Mouse (Mus musculus) limb, embryonic 10.5 days (tissue): ENCODE data around the gene Gm20661. TPM values are rescaled to one million over a fixed set of nuclear protein-coding genes. Genes with fewer than 3 reads are reported as not detected.

Experiments
- DNase-seq: peaks from one replicate; pipeline ENCODE4 v3.0.0-alpha.2; 2017; ENCODE audit warnings: low spot score
- H3K27ac ChIP-seq: fragments of 300-500 bp; sonication (generic); 2 replicates; pipeline ENCODE4 v1.5.1; 2016; ENCODE audit warnings: mild to moderate bottlenecking
- H3K27me3 ChIP-seq: fragments of 300-500 bp; sonication (generic); 2 replicates; pipeline ENCODE4 v1.6.1; 2016; ENCODE audit warnings: low read depth, mild to moderate bottlenecking; ENCODE audit not compliant: poor library complexity, severe bottlenecking
- H3K36me3 ChIP-seq: fragments of 300-500 bp; sonication (generic); 2 replicates; pipeline ENCODE4 v1.6.1; 2016; ENCODE audit warnings: mild to moderate bottlenecking, moderate library complexity
- H3K4me1 ChIP-seq: fragments of 300-500 bp; sonication (generic); 2 replicates; pipeline ENCODE4 v1.6.1; 2016
- H3K4me3 ChIP-seq: fragments of 300-500 bp; sonication (generic); 2 replicates; pipeline ENCODE4 v1.5.1; 2016; ENCODE audit warnings: mild to moderate bottlenecking, moderate library complexity
- H3K9me3 ChIP-seq: fragments of 300-500 bp; sonication (generic); replicated peaks from 2 replicates; pipeline ENCODE4 v1.6.1; 2016; ENCODE audit warnings: mild to moderate bottlenecking
- WGBS: fragments of 180-500 bp; shearing (Covaris S2); methylation state at CpG from one replicate; pipeline ENCODE4 v1.1.7; 2016; 5-methylcytosine and 5-hydroxymethylcytosine counted together
- polyA plus RNA-seq: library from polyadenylated mRNA; unstranded; fragments of >200 nt; fragmentation: Nextera tagmentation; extraction: Ambion mirVana; gene quantifications from 2 replicates; pipeline ENCODE4 v1.2.1, GENCODE M21; 2016

The Gm20661 gene
- polyA plus RNA-seq, 1 experiment from 2014 or later, result 6.2 TPM

- DNase-seq, result no peak
- Histone ChIP-seq H3K4me3 (no peak overlapping the region), H3K27ac (no peak overlapping the region), H3K4me1 (no peaks in the 10 kb centered on the region), H3K27me3 (no peaks in the 10 kb centered on the region), H3K36me3 (peaks cover 77% of the 10 kb centered on the region), H3K9me3 (peaks cover 4% of the 10 kb centered on the region; the same call in 1 of the 2 replicates)
- WGBS, result 95% methylated on average over 3 of the region's 3 CpGs
These were observed 43.7 kb downstream of the Gm20661 start for GRCm38 (mm10) chr9:108026584-108026983.

GRCm38 (mm10) chr9:108027867-108028266 is 45.0 kb downstream of the Gm20661 start:
- WGBS, result 97% methylated on average over 3 of the region's 3 CpGs
- H3K4me3 ChIP-seq, result no peak overlapping the region
- peaks cover 4% of the 10 kb centered on the region; the same call in 1 of the 2 replicates for H3K9me3 ChIP-seq
- H3K27ac ChIP-seq, result no peak overlapping the region
- DNase-seq, result no peak
- H3K36me3 ChIP-seq, result peaks cover 90% of the 10 kb centered on the region
- H3K4me1 ChIP-seq, result no peaks in the 10 kb centered on the region
- H3K27me3 ChIP-seq, result no peaks in the 10 kb centered on the region

- Histone ChIP-seq H3K27me3 (no peaks in the 10 kb centered on the region), H3K27ac (no peak overlapping the region), H3K36me3 (peaks cover 90% of the 10 kb centered on the region), H3K9me3 (peaks cover 4% of the 10 kb centered on the region; the same call in 1 of the 2 replicates), H3K4me1 (no peaks in the 10 kb centered on the region), H3K4me3 (no peak overlapping the region)
- 90% methylated on average over 5 of the region's 5 CpGs for WGBS
- no peak for DNase-seq
These were observed 49.3 kb downstream of the Gm20661 start for GRCm38 (mm10) chr9:108032126-108032525.

GRCm38 (mm10) chr9:108035331-108036156 is 52.7 kb downstream of the Gm20661 start:
- Histone ChIP-seq H3K4me1 (no peaks in the 10 kb centered on the region), H3K36me3 (peaks cover 89% of the 10 kb centered on the region), H3K27ac (no peak overlapping the region), H3K4me3 (no peak overlapping the region), H3K27me3 (no peaks in the 10 kb centered on the region), H3K9me3 (no peaks in the 10 kb centered on the region)
- 96% methylated on average over 2 of the region's 2 CpGs for WGBS
- DNase-seq, result no peak

Other genes starting within 250 kb of the Gm20661 start
- gene Rbm5, start 212.1 kb upstream of the Gm20661 start, polyA plus RNA-seq, result 164 and 214 TPM in 2 replicates
- 96.4 and 116 TPM in 2 replicates for gene Rbm6, start 109.8 kb upstream of the Gm20661 start, polyA plus RNA-seq
- 10.9 and 11.6 TPM in 2 replicates for gene Mon1a, start 94.9 kb upstream of the Gm20661 start, polyA plus RNA-seq
- gene Mst1r, start 76.2 kb upstream of the Gm20661 start, polyA plus RNA-seq, result 0.30 and 1.2 TPM in 2 replicates
- gene Actl11, start 54.6 kb upstream of the Gm20661 start, polyA plus RNA-seq, result not detected in 2 replicates
- gene Camkv, start 47.4 kb upstream of the Gm20661 start, polyA plus RNA-seq, result 7.5 and 9.9 TPM in 2 replicates
- 43.2 and 45.9 TPM in 2 replicates for gene Traip, start 32.9 kb upstream of the Gm20661 start, polyA plus RNA-seq
- 18.6 and 22.5 TPM in 2 replicates for gene Uba7, start 7.6 kb upstream of the Gm20661 start, polyA plus RNA-seq
- gene Inka1, start 2.8 kb downstream of the Gm20661 start, polyA plus RNA-seq, result 180 and 189 TPM in 2 replicates
- gene Cdhr4, start 9.4 kb downstream of the Gm20661 start, polyA plus RNA-seq, result 6.5 and 11.9 TPM in 2 replicates
- 0.34 and 0.93 TPM in 2 replicates for gene Gm20662, start 13.3 kb downstream of the Gm20661 start, polyA plus RNA-seq
- gene Ip6k1, start 19.4 kb downstream of the Gm20661 start, polyA plus RNA-seq, result 54.1 and 69.8 TPM in 2 replicates
- 25.2 and 26.4 TPM in 2 replicates for gene Gmppb, start 66.2 kb downstream of the Gm20661 start, polyA plus RNA-seq
- 1.9 and 3.5 TPM in 2 replicates for gene Amigo3, start 70.1 kb downstream of the Gm20661 start, polyA plus RNA-seq
- 0.54 and 0.74 TPM in 2 replicates for gene Mst1, start 97.4 kb downstream of the Gm20661 start, polyA plus RNA-seq
- 31.8 and 37.5 TPM in 2 replicates for gene Rnf123, start 100.3 kb downstream of the Gm20661 start, polyA plus RNA-seq
- gene Apeh, start 111.5 kb downstream of the Gm20661 start, polyA plus RNA-seq, result 70.8 and 76.2 TPM in 2 replicates
- gene Bsn, start 207.3 kb downstream of the Gm20661 start, polyA plus RNA-seq, result 1.7 TPM in 2 replicates